Mouse (Mus musculus) bone marrow, adult 2 months (tissue): ENCODE measurements at regions not wholly inside any gene's neighbourhood (a gene's known extent, or its start where the extent isn't known, plus 50 kb on each side); places are given as distances from the start of the nearest gene placed in this dataset.

Source experiments
- CTCF ChIP-seq: fragments of 200-500 bp; IDR thresholded peaks from 2 replicates; pipeline ENCODE4 v1.5.1; 2011; ENCODE audit warnings: low read length, control low read depth; ENCODE audit not compliant: control insufficient read depth, insufficient read depth
- POLR2A ChIP-seq: fragments of 200-500 bp; IDR thresholded peaks from 2 replicates; pipeline ENCODE4 v1.6.1; 2011; ENCODE audit warnings: low read depth, mild to moderate bottlenecking, control low read depth, low read length, borderline replicate concordance; ENCODE audit not compliant: control insufficient read depth

DNA sequence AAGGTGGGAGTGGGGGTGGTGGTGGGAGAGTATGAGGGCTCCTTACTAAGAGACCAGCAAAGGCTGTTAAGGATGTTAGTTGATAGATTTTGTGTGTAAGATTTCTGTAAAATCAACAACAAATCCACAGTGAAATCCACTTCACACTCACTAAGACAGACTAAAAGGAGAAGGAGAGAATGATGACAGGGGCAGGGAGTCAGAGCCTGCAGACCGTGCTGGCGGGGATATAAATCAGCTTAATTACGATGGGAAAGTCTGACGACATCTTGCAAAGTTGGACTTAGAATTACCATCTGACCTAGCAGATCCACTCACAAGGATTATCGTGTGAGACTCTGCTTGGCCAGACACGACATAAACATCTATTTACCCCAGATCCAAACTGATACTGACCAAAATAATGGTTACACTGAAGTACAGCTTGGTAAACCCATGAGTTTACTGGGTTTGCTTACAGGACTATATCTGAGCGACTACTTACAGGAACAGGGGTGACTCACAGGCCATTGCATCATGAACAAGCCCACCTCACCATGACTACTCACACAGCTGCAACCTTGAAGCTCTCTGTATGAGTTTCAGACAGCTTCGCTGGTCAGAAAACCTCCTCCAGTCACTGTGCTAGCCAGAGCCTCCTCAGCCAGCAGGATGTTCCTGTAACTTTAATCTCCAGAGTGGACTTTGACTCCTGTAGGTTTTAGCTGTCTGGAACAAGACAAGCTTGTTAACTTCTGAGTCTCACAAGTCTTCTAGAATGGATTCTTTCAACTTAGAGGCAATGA is 50.5 kb upstream of the Ednra start:
- TF ChIP-seq CTCF: no peak
- TF ChIP-seq POLR2A: no peak
